Mouse (Mus musculus): ENCODE results near the gene Uck1. TPM values are rescaled to one million over a fixed set of nuclear protein-coding genes. Genes with fewer than 3 reads are reported as not detected.

Uck1 gene
- total and polyA plus RNA-seq, 3 experiments = 60.6 to 73.7 TPM; not detected in 1

- no peak for DNase-seq (ENCODE audit: low read depth, low spot score)
- TF ChIP-seq ZC3H11A (IDR thresholded peaks at IDR 0.05; ENCODE audit: low read depth, low read length) (no peak), HCFC1 (IDR thresholded peaks at IDR 0.05; ENCODE audit: low read depth, low read length) (no peak), ZKSCAN1 (IDR thresholded peaks at IDR 0.05; ENCODE audit: low read depth, low read length) (no peak), ZMIZ1 (IDR thresholded peaks at IDR 0.05; ENCODE audit: low read depth, low read length) (no peak), ELF1 (IDR thresholded peaks at IDR 0.05; ENCODE audit: low read depth, low read length) (no peak), MAZ (IDR thresholded peaks at IDR 0.05; ENCODE audit: low read depth, low read length) (no peak), EP300 (IDR thresholded peaks at IDR 0.05; ENCODE audit: low read depth in 1 of 2, low read length in 2 of 2) (no peak), MAX (IDR thresholded peaks at IDR 0.05; ENCODE audit: low read length) (no peak), MYC (IDR thresholded peaks at IDR 0.05; ENCODE audit: low read depth, low read length) (no peak), JUND (IDR thresholded peaks at IDR 0.05; ENCODE audit: low read depth, low read length) (no peak), MYB (IDR thresholded peaks at IDR 0.05; ENCODE audit: low read depth, low read length) (no peak)
Measured at GRCm38 (mm10) chr2:32220021-32220420, 39.9 kb downstream of the Uck1 start.

GRCm38 (mm10) chr2:32219501-32219900 is 40.5 kb downstream of the Uck1 start:
- Histone ChIP-seq H3K36me3 (ENCODE audit: control insufficient read depth in 1 of 2, insufficient read depth in 2 of 2, low read length in 2 of 2) (peaks cover 0 to 3% of the 10 kb centered on the region in 2 experiments; a peak in 2 of 4 replicates), H3K27me3 (ENCODE audit: control insufficient read depth in 1 of 2, insufficient read depth in 2 of 2, low read length in 2 of 2) (no peaks in the 10 kb centered on the region), H3K9ac (ENCODE audit: control insufficient read depth, low read depth, low read length, poor library complexity, severe bottlenecking) (no peak overlapping the region), H3K9me3 (replicated peaks; ENCODE audit: insufficient read depth, low read length) (no peaks in the 10 kb centered on the region), H3K27ac (ENCODE audit: control insufficient read depth, low read depth, low read length) (no peak overlapping the region), H3K79me2 (ENCODE audit: control insufficient read depth, insufficient read depth, low read length, poor library complexity) (no peaks in the 10 kb centered on the region), H3K4me3 (ENCODE audit: control insufficient read depth in 1 of 2, insufficient read depth in 1 of 2, low read depth in 2 of 2, low read length in 2 of 2) (no peak overlapping the region), H3K4me1 (ENCODE audit: control insufficient read depth in 1 of 2, insufficient read depth in 2 of 2, low read length in 2 of 2) (no peaks in the 10 kb centered on the region)
- no peak for DNase-seq (ENCODE audit: low read depth, low spot score)
- TF ChIP-seq MAFK (IDR thresholded peaks at IDR 0.05; ENCODE audit: borderline replicate concordance, low read depth, low read length) (no peak), UBTF (IDR thresholded peaks at IDR 0.05; ENCODE audit: borderline replicate concordance, insufficient read depth, low read depth, low read length) (no peak), GABPA (IDR thresholded peaks at IDR 0.05; ENCODE audit: low read depth, low read length) (no peak), MEF2A (IDR thresholded peaks at IDR 0.05; ENCODE audit: extremely low read depth, insufficient replicate concordance, low read depth, low read length, poor library complexity, severe bottlenecking) (no peak), GATA1 (IDR thresholded peaks at IDR 0.05; ENCODE audit: low read depth, low read length) (no peak), HCFC1 (IDR thresholded peaks at IDR 0.05; ENCODE audit: low read depth, low read length) (no peak), MXI1 (IDR thresholded peaks at IDR 0.05; ENCODE audit: low read depth, low read length) (no peak), BHLHE40 (IDR thresholded peaks at IDR 0.05; ENCODE audit: borderline replicate concordance, low read depth, low read length) (no peak), ZNF384 (IDR thresholded peaks at IDR 0.05; ENCODE audit: low read depth, low read length) (no peak), TCF12 (IDR thresholded peaks at IDR 0.05; ENCODE audit: low read depth, low read length) (no peak), CTCF (IDR thresholded peaks at IDR 0.05 in 2 of 3, conservative IDR thresholded peaks at IDR 0.05 in 1 of 3; ENCODE audit: control insufficient read depth in 1 of 3, insufficient read depth in 1 of 3, low read depth in 2 of 3, low read length in 3 of 3, poor library complexity in 1 of 3, severe bottlenecking in 1 of 3) (no peak), USF1 (IDR thresholded peaks at IDR 0.05; ENCODE audit: low read depth, low read length) (no peak)

More at GRCm38 (mm10) chr2:32220021-32220420, 39.9 kb downstream of the Uck1 start:
- no peaks in the 10 kb centered on the region for H3K79me2 ChIP-seq (ENCODE audit: control insufficient read depth, insufficient read depth, low read length, poor library complexity)
- no peaks in the 10 kb centered on the region for H3K9me3 ChIP-seq (replicated peaks; ENCODE audit: insufficient read depth, low read length)
- H3K36me3 ChIP-seq (ENCODE audit: control insufficient read depth in 1 of 2, insufficient read depth in 2 of 2, low read length in 2 of 2) = peaks cover 0 to 3% of the 10 kb centered on the region in 2 experiments; a peak in 2 of 4 replicates
- H3K4me3 ChIP-seq (ENCODE audit: control insufficient read depth in 1 of 2, insufficient read depth in 1 of 2, low read depth in 2 of 2, low read length in 2 of 2) = no peak overlapping the region
- no peak overlapping the region for H3K27ac ChIP-seq (ENCODE audit: control insufficient read depth, low read depth, low read length)
- H3K27me3 ChIP-seq (ENCODE audit: control insufficient read depth in 1 of 2, insufficient read depth in 2 of 2, low read length in 2 of 2) = no peaks in the 10 kb centered on the region
- H3K4me1 ChIP-seq (ENCODE audit: control insufficient read depth in 1 of 2, insufficient read depth in 2 of 2, low read length in 2 of 2) = no peaks in the 10 kb centered on the region
- no peak overlapping the region for H3K9ac ChIP-seq (ENCODE audit: control insufficient read depth, low read depth, low read length, poor library complexity, severe bottlenecking)
